ENCODE assay signal across 16 mouse cellular contexts in genomic region chr11:89454702-89455101, GRCm38 (mm10).
"Had no signal": no experiment of that assay in that cellular context is flagged by ENCODE, and none has a peak within 500 bp of the region (broad histone marks: within the 10 kb centered on the region; RNA-seq: fewer than 3 reads in every experiment).

No protein-coding gene starts in this region.

- H3K27ac ChIP-seq: left cerebral cortex, adult 2 months; liver, embryonic 13.5 days; midbrain, embryonic 13.5 days; neural tube, embryonic 13.5 days had no signal

- H3K36me3 ChIP-seq: liver, embryonic 13.5 days; midbrain, embryonic 13.5 days; neural tube, embryonic 13.5 days had no signal

- H3K4me2 ChIP-seq: liver, embryonic 13.5 days; midbrain, embryonic 13.5 days; neural tube, embryonic 13.5 days had no signal

- DNase-seq: kidney, postnatal 10 days; kidney, postnatal 36 days; layer of hippocampus, postnatal 36 days; liver, embryonic 13.5 days; lung, adult 2 months; lung, postnatal 14 days; lung, postnatal 4 days; retina, postnatal 1 day; right cerebral cortex, postnatal 25 days; thymus, adult 18-20 months; thymus, postnatal 36 days had no signal

- ATAC-seq: midbrain, embryonic 13.5 days; midbrain, embryonic 16.5 days had no signal

- H3K4me1 ChIP-seq: liver, embryonic 13.5 days had no signal

- H3K27me3 ChIP-seq: liver, embryonic 13.5 days; midbrain, embryonic 13.5 days; neural tube, embryonic 13.5 days had no signal

- H3K9ac ChIP-seq: liver, embryonic 13.5 days; midbrain, embryonic 13.5 days; neural tube, embryonic 13.5 days had no signal

- H3K9me3 ChIP-seq: liver, embryonic 13.5 days; midbrain, embryonic 13.5 days; neural tube, embryonic 13.5 days had no signal

- H3K4me3 ChIP-seq: left cerebral cortex, adult 2 months; liver, embryonic 13.5 days; midbrain, embryonic 13.5 days; myocyte; neural tube, embryonic 13.5 days had no signal
